Mouse (Mus musculus) gastrocnemius, postnatal 25 days (tissue): ENCODE results near the gene Tapt1. TPM values are rescaled to one million over a fixed set of nuclear protein-coding genes. Genes with fewer than 3 reads are reported as not detected.
"Not testable (repeated sequence)": the region's sequence is repeated elsewhere in the genome, so short reads cannot be mapped to it uniquely, and the experiment has no call there.

Experiments used
- DNase-seq: peaks from one replicate; pipeline ENCODE4 v3.0.0; 2022
- total RNA-seq, 2 experiments: library from RNA; stranded (reverse); gene quantifications; 1 replicate in 1 of 2; 2 replicates in 1 of 2; pipeline ENCODE4 v1.2.3; 2021

Gene Tapt1
- total RNA-seq, 2 experiments from 2014 or later, result 29.9 to 33.9 TPM

DNA sequence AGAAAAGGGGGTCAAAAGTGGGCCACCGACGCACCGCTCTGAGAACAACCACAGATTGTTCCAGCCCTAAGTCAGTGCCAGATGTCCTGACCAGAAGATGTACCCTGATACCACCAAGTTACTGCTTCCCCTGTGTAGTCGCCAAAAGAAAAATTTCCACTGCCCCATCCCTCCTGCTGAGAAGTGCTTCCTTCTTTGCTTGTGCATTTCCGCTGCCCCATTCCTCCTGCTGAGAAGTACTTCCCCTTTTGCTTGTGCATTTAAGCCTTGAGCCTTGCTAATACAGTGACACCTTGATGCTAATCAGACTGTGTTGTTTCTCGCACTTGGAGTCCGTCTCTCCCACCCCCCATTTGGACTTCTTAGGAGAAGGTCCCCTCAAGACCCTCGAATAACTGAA is 99.9 kb downstream of the Tapt1 start:
- DNase-seq, result not testable (repeated sequence)

Other genes starting within 250 kb of the Tapt1 start
- 1 to 10 TPM; 1.5 to 2.3 TPM for gene Fgfbp1, start 244.8 kb downstream of the Tapt1 start, total RNA-seq
- 1 to 10 TPM; 4.5 to 8.5 TPM for gene Prom1, start 124.6 kb downstream of the Tapt1 start, total RNA-seq